Mouse (Mus musculus) kidney, adult 8-10 months (tissue): Measurements from ENCODE around the gene Erbb2.
"Not testable (repeated sequence)": the region's sequence is repeated elsewhere in the genome, so short reads cannot be mapped to it uniquely, and the experiment has no call there.

ENCODE experiments used
- DNase-seq, 2 experiments: peaks; one replicate each; pipeline ENCODE4 v3.0.0; 2022

The Erbb2 gene

DNA sequence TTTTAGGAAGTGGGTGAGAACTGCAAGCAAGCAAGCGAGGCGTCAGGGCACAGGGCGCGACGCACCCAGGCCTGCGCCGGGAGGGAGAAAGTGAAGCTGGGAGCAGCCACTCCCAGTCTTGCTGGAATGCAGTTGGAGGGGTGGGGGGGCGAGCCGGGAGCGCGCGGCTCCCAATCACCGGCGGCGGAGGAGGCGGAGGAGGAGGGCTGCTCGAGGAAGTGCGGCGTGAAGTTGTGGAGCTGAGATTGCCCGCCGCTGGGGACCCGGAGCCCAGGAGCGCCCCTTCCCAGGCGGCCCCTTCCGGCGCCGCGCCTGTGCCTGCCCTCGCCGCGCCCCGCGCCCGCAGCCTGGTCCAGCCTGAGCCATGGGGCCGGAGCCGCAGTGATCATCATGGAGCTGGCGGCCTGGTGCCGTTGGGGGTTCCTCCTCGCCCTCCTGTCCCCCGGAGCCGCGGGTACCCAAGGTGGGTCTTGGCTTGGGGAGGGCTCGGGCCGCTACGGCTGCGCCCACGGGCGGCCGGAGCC is at the start of gene Erbb2:
Erbb2 (plus strand) TSS at position 198 of the 524 bp plus-strand sequence.
- peak; percentile 77 to 83 for DNase-seq

DNA sequence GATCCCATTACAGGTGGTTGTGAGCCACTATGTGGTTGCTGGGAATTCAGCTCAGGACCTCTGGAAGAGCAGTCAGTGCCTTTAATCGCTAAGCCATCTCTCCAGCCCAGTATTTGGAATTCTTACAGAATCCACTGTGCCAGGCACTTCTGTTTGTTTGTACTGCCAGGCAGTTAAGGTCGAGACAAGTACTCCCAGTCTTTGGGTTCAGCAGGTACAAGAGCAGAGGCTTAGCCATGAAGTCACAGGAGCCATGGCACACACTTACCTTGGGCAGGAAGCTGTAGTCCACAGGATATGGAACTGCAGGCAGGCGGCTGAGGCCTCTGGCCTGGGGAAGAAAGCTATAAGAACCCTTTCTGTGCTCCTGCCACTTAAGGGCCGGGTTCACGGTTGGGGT is 48.5 kb upstream of the Erbb2 start:
- no peak for DNase-seq

DNA sequence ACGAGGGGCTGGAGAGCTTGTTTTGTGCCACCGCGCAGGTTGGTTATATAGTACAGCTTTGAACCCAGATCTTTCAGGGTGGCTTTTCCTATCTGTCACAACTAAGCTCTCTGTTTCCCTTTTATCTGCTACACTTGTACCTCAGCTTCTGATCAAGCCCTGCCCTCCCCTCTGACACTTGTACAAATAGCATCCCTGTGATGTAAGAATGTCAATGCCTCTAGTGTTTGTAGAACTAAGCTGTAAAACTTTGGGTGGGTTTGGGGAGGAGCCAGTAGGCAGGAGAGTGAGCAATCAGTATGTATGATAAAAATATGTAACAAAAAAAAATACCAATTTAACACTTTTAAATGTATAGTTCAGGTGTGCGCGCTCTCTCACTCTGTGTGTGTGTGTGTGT is 47.9 kb upstream of the Erbb2 start:
- no peak for DNase-seq

DNA sequence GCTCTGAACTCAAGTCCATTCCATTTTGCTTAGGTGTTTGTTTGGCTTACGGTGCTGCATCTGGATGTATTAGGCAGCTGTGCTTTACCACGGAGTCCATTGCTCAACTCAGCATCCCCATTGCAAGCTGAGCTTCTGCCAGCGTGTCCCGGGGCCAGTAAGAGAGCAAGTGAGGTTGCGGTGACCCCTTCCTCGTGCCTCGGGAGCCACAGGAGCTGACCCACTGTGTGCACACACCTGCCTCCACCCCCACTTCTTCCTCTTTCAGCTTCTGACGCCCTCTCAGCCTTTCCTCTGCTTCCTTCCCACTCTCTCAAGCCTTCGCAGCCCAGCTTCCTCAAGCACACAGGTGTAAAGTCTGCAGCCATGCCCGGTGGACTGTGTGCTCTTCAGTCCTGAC is 46.0 kb upstream of the Erbb2 start:
- DNase-seq = no peak

DNA sequence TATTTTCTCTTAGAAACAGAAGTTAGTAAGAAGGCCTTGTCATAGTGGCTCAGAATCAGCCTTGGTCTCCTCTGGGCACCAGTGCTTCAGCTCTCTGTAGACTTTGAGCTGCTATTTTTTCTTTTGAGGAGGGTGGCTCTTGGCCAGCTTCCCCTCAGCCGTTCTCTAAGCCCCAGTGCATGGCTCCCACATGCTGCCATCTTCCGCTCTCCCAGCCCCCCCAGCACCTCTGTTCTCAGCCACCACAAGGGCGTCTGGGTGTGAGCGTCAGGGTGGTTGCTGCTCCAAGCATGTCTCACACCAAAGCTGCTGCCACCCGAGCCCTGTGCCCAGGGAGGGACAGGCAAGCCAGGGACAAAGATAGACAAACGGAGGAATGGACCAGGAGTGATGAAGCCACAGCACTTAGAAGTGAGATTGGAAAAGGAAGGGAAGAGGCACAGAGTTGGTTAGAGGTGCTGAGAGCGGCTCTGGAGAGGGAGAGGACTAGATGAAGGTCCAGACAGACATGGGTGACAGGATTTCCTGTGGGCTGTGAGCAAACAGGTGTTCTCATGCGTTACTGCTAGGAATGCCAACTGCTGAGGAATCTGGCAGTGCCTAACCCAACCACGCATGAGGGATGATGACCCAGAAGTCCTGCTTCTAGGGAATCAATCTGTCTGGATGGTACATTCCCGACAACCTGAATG is 45.0 kb upstream of the Erbb2 start:
- DNase-seq = no peak

DNA sequence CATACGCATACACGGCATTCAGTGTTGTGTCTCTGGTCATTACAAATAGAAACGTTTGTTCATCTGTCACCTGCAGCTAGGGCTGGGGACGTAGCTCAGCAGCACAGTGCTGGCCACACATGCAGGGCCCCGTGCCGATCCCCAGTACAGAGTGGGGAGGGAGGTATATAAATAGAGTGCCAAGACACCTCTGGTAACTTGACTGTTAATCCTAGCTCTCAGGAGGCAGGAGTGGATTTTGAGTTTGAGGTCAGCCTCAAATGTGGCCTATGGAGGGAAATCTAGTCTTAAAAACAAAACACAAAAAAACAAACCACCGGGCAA is 44.4 kb upstream of the Erbb2 start:
- no peak for DNase-seq

DNA sequence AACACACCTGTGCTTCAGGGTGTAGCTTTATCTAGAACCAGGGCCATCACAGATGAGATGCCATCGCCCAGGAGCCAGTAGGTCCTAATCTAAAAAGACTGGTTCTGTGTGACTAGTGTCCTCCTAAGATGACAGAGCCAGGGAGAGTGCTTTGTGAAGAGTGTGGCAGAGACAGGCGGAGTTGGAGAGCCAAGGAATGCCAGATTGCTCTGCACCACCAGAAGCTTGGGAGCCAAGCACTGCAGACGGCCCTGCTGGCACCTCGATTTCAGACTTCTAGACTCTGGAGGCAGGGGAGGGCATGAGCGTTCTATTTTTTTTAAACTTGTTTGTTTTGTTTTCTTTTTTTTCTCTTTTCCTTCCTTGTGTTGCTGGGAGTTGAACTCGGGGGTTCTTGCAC is 42.9 kb upstream of the Erbb2 start:
- no peak for DNase-seq

DNA sequence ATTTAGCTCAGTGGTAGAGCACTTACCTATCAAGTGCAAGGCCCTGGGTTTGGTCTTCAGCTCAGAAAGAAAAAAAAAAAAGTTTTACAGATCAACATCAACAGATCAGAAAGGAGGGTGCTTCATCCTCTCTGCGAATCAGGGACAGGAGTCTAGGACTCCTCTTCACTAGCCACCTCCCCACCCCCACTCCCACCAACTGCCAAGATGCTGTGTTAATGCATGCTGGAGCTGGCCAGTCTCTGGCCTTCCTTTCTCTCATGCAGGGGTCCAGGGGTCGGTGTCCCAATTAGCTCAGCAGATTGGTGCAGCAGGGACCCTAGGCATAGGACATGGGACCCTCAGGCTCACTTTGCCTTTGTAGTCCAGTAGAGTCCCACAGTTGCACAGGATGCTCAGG is 41.7 kb upstream of the Erbb2 start:
- no peak for DNase-seq

DNA sequence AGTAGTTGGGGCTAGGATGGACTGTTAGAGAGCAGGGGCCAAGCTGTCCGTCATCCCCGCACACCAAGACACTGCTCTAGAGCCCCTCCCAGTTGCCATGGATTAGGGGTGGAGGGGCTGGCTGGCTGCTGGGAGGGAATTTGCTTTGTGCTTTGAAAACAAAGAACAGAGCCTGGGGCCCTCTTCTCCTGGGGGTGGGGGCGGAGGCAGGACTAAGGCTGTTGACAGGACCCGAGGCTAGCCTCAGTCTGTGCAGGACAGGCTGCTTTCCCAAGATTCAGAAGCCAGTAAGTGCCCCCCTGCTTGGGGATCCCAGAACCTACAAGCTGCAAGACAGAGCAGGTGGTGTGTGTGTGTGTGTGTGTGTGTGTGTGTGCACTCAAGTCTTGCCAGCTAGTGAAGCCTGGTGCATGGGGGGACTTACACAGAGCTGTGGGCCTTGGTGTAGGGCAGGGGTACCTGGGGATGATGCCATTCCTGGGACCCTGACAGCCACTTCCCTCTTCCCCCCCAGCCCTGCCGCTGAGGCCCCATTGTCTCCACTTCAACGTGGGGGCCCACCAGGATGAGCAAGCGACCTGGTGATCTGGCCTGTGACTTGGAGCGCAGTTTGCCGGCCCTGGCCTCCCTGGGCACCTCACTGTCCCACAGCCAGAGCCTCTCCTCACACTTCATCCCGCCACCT is 40.6 kb upstream of the Erbb2 start:
- DNase-seq = no peak

DNA sequence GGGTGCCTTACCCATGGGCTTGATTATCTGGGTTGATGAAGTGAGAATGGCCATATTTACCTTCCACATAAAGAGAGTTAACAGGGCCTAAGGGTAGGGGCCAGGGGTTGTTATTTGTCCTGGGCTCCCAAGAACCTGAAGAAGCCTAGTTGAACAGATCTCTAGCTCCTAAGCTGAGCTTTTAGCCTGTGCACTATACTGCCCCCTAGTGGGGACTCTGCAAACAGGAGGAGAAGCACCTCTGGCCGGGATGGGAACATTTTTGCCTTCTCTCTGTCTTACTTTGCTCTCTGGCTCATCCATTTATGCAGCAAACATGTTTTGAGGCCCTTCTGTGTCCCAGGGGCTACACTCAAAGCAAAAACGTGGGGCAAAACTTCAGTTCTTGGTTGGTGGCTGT is 39.9 kb upstream of the Erbb2 start:
- DNase-seq = peak; percentile 40 to 56

DNA sequence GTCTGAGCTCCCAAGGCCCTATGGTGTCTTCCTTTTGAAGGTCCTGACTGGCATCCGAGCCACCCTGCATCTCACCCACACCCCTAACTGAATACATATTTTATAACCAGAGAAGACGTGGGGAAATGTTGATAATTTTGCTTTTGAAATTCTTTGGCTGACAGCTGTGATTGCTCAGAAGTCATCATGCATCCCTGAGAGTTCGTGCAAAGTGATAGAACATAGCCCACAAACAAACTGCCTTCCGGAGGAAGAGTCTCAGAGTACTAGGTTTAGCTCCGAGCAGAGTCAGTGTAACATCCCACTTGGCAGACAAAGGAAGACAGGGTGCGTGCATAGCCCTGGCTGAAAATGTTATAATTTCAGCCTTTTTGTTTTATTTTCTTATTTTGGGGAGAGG is 39.0 kb upstream of the Erbb2 start:
- no peak for DNase-seq

DNA sequence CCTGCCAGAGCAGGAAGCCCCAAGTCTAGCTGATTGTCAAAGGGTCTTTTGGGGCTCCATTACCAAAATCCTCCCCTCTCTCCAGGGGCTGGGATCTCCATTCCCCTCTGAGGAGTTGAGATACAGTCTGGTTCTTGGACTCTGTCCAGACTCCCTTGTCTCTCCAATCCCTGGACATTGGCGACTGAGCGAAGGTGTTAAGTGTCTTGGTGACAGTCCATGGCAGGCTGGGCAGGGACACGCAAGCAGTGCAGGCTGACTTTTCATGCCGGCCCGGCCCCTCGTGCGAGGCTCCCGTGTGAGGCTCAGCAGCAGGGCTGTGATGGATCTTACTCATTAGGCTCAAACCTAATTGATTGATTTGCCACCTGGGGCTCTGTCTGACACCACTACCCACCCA is 38.0 kb upstream of the Erbb2 start:
- DNase-seq = no peak

DNA sequence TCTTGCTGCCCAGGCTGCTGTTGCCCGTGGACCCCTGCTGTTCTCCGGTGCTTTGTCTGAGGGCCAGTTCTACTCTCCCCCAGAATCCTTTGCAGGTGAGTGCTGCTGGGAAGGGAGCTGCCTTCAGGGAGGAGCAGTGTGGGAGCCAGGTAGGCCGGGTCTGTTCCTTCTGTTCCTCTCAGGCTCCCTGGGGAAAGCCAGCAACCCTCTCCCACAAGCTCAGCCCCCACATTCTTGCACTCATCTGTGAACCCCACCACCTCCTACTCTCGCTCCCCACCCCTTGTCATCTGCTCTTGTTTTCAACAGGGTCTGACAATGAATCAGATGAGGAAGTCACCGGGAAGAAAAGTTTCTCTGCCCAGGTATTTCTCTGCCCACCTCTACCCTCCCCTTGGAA is 35.5 kb upstream of the Erbb2 start:
- DNase-seq = no peak

DNA sequence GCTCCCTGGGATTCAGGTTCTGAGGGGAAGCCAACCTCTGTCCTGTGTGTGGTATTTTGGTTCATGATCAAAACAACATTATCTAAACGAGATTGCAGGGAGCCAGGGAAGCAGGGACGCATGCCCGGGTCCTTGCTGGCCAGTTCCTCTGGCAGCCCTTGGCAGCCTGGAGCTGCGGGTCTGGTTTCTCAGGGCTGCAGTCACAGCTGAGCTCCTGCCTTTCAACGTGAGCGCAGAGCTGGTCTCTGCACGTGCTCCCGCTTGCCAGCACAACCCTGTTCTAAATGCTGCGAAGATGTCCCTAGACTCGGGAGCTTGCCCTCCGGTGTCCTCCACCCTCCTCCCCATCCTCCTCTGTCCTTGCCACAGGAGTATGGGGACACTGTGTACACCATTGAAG is 34.5 kb upstream of the Erbb2 start:
- DNase-seq = no peak

DNA sequence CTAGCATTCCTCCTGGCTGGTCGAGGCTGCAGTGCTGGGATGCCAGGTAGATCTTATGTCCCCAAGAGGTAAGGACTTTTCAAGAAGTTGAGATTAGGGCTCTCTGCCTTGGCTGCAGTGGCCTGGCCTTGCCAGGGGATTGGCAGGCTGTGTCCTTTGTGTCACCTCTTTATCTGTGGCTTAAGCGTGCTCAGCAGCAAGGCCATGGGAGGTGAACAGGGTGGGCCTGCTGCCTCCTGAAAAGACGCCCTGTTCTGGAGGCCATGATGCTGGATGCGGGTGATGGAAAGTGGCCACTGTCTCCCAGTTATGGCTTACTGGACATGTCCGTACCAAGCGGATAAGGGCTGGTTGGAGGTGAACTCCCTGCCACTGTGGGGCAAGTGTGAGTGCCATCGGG is 32.9 kb upstream of the Erbb2 start:
- no peak for DNase-seq

DNA sequence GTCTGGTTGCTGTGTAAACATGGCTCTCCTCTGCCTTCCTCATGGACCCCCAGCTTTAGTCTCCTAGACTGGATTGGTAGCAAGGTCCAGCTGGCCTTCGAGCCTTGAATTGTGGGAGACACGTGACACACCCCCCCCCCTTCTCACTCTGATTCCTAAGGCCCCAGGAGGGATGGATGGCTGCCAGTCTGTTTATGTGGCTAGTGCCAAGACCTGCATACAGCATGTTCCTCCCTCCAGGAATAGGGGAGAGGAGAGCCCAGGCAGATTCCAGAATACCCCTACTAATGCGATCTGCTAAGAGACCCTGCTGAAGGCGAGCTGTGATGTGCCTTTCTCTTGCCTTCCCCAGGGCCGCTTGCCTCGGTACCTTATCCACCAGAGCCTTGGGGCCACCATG is 32.2 kb upstream of the Erbb2 start:
- DNase-seq = peak in 1 of 2 experiments; percentile 50

DNA sequence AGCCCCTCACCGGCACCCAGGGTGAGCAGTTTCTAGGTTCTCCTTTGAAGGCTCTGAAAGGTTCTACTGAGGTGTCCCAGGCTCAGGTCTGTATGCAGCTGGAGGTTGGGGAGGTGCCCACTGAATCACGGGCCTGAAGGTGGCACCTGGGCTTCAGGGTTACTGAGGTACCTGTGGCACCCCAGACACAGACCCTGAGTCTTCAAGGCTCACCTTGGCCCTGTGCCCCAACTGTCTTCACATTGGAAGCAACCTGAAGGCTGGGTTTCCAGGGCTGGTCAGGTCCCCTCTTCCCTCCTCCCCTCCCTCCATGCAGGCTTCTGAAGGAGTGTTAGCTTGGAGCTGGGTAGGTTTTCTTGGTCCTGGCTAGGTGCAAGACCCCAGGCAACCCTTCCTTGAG is 30.6 kb upstream of the Erbb2 start:
- no peak for DNase-seq

DNA sequence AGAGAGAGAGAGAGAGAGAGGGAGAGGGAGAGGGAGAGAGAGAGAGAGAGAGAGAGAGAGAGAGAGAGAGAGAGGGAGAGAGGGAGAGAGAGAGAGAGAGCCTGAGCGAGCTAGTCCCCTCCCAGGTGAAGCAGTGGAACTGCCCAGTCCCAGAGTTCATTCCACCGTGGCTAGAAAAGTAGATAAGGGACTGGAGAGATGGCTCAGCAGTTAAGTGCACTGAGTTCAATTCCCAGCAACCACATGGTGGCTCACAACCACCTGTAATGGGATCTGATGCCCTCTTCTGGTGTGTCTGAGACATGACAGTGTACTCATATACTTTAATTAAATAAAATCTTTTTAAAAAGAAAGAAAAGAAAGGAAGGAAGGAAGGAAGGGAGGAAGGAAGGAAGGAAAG is 29.9 kb upstream of the Erbb2 start:
- DNase-seq = not testable (repeated sequence)

DNA sequence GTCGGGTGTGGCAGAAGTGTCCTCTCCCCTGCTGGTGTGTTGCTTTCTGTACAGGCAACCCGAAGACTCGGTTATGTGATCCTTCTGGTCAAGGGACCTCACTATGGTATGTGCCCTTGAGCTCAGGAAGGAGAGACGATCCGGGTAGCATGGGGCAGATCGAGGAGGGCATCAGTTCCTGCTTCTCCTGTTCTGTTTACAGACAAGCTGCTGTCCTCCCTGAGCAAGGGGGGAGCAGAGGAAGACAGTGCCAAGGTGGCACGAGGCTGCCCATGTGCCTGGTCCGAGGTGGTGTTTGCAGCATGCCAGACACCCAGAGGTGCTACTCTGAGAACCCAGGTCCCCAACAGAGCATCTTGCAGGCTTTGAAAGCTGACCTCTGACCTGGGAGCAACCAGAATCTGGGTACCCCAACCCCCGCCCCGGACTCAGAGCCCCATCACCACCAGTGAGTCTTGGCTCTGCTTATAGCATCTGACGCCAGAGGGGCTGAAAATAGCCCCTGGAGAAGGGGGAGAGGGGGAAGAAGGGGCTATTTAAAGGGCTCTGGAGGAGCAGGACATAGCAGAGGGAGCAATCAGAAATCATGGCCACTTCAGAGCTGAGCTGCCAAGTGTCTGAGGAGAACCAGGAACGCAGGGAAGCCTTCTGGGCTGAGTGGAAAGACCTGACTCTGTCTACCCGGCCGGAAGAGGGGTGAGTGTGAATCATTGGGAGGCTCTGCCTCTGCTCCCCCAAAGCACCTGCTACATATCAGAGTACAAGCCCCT is 28.8 kb upstream of the Erbb2 start, which contains the start of gene Tcap:
Tcap (plus strand) TSS at position 551 of the 770 bp plus-strand sequence.
- DNase-seq = no peak

DNA sequence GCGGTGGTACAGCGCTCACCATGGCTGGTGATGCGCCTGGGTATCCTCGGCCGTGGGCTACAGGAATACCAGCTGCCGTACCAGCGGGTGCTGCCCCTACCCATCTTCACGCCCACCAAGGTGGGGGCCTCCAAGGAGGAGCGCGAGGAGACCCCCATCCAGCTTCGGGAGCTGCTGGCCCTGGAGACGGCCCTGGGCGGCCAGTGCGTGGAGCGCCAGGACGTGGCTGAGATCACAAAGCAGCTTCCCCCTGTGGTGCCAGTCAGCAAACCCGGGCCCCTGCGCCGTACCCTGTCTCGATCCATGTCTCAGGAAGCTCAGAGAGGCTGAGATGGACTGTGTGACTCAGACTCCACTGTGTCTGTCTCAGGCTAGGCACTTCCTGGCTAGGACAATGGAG is 28.1 kb upstream of the Erbb2 start:
- DNase-seq = no peak

DNA sequence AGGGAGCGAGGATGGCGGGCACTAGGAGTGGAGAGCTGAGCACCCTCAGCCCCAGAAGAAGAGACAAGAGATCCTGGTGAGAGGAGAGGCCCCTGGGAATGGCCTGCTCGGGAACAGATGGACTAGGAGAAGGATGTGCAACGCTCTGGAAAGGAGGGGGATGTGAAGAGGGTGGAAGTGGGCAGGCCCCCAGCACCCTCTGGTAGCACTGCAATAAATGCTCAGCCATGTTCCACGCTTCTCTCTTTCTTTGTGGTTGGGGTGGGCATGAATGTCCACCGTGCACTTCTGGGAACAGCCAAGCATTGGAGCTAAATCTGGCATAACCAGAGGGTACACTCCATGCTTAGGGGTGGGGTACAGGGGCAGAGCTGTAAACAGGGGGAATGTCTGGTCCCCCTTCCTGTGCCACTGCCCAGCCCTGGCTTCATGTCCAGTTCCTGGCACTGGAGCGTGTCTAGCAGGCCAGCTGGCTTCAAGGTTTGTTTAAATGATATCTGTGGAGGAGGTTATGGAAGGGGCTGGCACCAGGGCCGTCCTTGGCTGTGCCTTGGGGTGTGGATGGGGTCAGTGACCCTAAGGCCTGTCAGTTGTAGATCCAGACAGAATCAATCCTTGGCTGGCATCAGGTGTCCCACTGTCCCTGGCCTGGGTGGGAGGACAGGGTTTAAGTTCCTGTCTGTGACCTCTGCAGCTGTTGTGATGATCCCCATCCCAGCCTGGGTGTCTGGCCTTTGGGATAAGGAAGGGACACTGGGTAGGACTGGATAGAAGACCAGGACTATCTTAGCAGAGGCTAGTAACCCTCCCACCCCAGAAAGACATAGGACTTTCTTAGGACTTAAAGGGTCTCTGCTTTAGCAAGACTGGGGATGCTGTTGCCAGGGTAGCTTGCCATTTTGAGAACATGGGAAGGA is 27.3 kb upstream of the Erbb2 start:
- DNase-seq = no peak

DNA sequence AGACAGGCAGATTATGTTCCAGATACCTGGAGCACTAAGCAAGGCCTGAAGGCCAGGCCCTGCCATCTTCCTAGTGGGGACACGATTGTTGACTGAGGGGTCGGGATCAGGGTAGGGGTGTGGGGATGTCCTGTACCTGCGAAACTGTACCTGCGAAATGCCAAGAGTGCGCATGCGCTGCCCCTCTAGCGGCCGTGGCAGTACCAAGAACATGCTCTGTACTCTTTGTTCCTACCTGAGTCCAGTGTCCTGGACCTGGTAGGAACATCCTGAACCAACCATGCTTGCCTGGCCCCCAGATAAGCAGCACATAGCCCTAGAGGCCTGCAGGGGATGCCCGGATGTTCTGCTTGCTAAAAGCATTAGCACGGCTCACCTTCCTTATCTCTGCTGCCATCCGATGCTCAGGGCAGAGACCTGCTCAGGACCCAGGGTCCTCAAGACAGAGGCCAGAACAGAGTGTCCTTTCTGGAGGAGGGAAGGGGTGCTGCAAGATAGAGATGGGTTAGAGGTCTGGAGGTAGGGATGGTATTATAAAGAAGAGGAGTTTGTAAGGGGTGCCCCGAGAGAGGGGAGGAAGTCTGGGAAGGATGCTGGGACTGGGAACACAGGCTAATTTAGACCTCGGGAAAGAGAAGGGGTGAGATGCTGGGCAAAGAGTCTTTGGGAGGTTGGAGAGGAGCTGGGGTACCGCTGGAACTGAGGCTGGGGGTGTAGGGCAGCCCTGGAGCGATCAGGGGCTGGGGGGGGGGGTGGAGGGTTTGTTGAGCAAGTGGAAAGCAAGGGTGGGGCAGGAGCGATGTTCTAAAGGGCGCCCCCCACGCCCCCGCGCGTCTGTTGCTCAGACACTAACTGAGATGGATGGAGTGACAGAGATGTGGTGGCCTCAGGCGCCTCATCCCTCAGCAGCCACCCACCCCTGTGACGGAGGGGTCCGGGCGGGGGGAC is 26.4 kb upstream of the Erbb2 start, which contains the start of gene Pnmt:
Pnmt (plus strand) TSS at position 813 of the 948 bp plus-strand sequence.
- DNase-seq = no peak
